Mouse (Mus musculus): ENCODE results near the gene Hist1h2bk.

- TF ChIP-seq TAL1 (IDR thresholded peaks at IDR 0.05; ENCODE audit: low read length) (no peak), JUND (IDR thresholded peaks at IDR 0.05; ENCODE audit: low read depth, low read length) (no peak), MEF2A (IDR thresholded peaks at IDR 0.05; ENCODE audit: extremely low read depth, insufficient replicate concordance, low read depth, low read length, poor library complexity, severe bottlenecking) (no peak), POLR2A (IDR thresholded peaks at IDR 0.05; ENCODE audit: control insufficient read depth in 1 of 2, insufficient read depth in 1 of 2, low read depth in 1 of 2, low read length in 2 of 2, poor library complexity in 1 of 2) (no peak), ELF1 (IDR thresholded peaks at IDR 0.05; ENCODE audit: low read depth, low read length) (no peak), CTCF (IDR thresholded peaks at IDR 0.05 in 2 of 3, conservative IDR thresholded peaks at IDR 0.05 in 1 of 3; ENCODE audit: control insufficient read depth in 1 of 3, insufficient read depth in 1 of 3, low read depth in 2 of 3, low read length in 3 of 3, poor library complexity in 1 of 3, severe bottlenecking in 1 of 3) (no peak), GATA1 (IDR thresholded peaks at IDR 0.05; ENCODE audit: low read depth, low read length) (no peak), MAX (IDR thresholded peaks at IDR 0.05; ENCODE audit: low read length) (no peak), MXI1 (IDR thresholded peaks at IDR 0.05; ENCODE audit: low read depth, low read length) (no peak)
Measured at GRCm38 (mm10) chr13:21998412-21998811, 37.3 kb upstream of the Hist1h2bk start.

Measured in MEL (cell line).